Mouse (Mus musculus) forebrain, embryonic 10.5 days (tissue): ENCODE measurements around the gene Gnpat. TPM values are rescaled to one million over a fixed set of nuclear protein-coding genes. Genes with fewer than 3 reads are reported as not detected.

Source experiments
- DNase-seq: peaks from one replicate; pipeline ENCODE4 v3.0.0-alpha.2; 2017; ENCODE audit warnings: low spot score; ENCODE audit errors: extremely low spot score
- H3K27ac ChIP-seq: fragments of 300-500 bp; sonication (generic); 2 replicates; pipeline ENCODE4 v1.5.1; 2016; ENCODE audit warnings: mild to moderate bottlenecking
- H3K27me3 ChIP-seq: fragments of 300-500 bp; sonication (generic); 2 replicates; pipeline ENCODE4 v1.6.1; 2016; ENCODE audit warnings: mild to moderate bottlenecking; ENCODE audit not compliant: poor library complexity, severe bottlenecking
- H3K36me3 ChIP-seq: fragments of 300-500 bp; sonication (generic); replicated peaks from 2 replicates; pipeline ENCODE4 v1.6.1; 2016; ENCODE audit warnings: mild to moderate bottlenecking, moderate library complexity
- H3K4me1 ChIP-seq: fragments of 300-500 bp; sonication (generic); 2 replicates; pipeline ENCODE4 v1.6.1; 2016
- H3K4me3 ChIP-seq: fragments of 300-500 bp; sonication (generic); 2 replicates; pipeline ENCODE4 v1.5.1; 2016; ENCODE audit warnings: mild to moderate bottlenecking, moderate library complexity
- H3K9me3 ChIP-seq: fragments of 300-500 bp; sonication (generic); 2 replicates; pipeline ENCODE4 v1.6.1; 2016; ENCODE audit warnings: mild to moderate bottlenecking, moderate library complexity
- WGBS: fragments of 180-500 bp; shearing (Covaris S2); methylation state at CpG from one replicate; pipeline ENCODE4 v1.1.7; 2016; 5-methylcytosine and 5-hydroxymethylcytosine counted together
- polyA plus RNA-seq: library from polyadenylated mRNA; unstranded; fragments of >200 nt; fragmentation: Nextera tagmentation; extraction: Ambion mirVana; gene quantifications from 2 replicates; pipeline ENCODE4 v1.2.1, GENCODE M21; 2016

The Gnpat gene
- polyA plus RNA-seq, 1 experiment from 2014 or later: 156 TPM

DNA sequence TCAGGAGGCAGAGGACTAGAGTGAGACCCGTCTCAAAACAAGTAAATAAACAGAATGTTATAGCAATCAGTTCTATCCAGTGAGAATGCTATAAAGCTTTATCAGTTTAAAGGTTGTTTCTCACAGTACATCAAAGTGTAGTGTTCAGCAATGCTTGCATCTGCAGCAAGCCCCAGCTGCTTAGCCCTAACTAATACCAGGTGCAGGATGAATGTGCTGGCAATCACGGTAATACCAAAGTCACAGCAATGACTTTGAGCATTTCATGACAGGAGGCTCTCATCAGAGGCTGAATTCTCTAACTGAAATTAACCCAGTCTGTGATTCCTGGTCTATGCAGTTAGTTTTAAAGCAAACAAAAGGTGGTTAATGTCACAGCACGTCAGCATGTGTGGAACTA is 29.8 kb downstream of the Gnpat start:
- Histone ChIP-seq H3K9me3 (peaks cover 11% of the 10 kb centered on the region; the same call in 1 of the 2 replicates), H3K27ac (no peak overlapping the region)
- 73% methylated on average over 3 of the region's 3 CpGs for WGBS

DNA sequence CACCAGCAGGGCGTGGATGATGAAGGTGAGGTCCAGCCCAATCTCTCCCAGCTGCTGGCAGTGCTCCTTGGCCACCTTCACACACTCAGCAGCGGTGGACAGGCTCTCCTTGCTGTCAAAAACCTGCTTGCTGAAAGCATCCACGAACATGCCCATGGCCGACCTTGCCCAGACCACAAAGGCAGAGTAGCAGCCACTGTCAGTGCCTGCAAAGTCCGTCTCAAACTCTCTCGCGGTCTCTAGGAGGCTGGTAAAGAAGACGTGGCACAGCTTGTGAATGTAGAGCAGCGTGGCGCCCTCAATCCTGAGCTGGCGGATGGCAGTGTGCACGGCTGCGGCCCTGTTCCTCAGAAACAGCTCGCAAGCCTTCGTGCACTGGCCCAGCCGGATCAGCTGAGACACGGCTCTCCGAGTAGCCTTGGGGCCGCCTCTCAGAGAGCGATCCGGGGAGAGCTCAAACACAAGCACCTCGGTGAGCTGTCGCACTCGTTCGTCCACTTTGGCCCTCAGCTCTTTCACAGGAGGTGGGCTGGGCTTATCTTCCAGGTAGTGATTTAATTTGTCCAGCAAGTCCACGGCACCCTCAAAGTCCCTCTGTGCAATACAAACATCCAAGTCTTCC is 33.3 kb downstream of the Gnpat start:
- 89% methylated on average over 26 of the region's 26 CpGs for WGBS
- Histone ChIP-seq H3K36me3 (peaks cover 70% of the 10 kb centered on the region), H3K4me3 (peak overlapping the region; percentile 98), H3K27me3 (no peaks in the 10 kb centered on the region), H3K9me3 (no peaks in the 10 kb centered on the region), H3K4me1 (peaks cover 31% of the 10 kb centered on the region), H3K27ac (peak overlapping the region; percentile 84; the same call in 1 of the 2 replicates)
- no peak for DNase-seq

More for the DNA sequence above, 29.8 kb downstream of the Gnpat start:
- no peak overlapping the region for H3K4me3 ChIP-seq
- DNase-seq: no peak
- peaks cover 86% of the 10 kb centered on the region for H3K36me3 ChIP-seq
- H3K4me1 ChIP-seq: peaks cover 19% of the 10 kb centered on the region
- no peaks in the 10 kb centered on the region for H3K27me3 ChIP-seq

GRCm38 (mm10) chr8:124896632-124897385 is 34.0 kb downstream of the Gnpat start:
- H3K27me3 ChIP-seq: no peaks in the 10 kb centered on the region
- 2% methylated on average over 60 of the region's 60 CpGs for WGBS
- no peaks in the 10 kb centered on the region for H3K9me3 ChIP-seq
- peaks cover 68% of the 10 kb centered on the region for H3K36me3 ChIP-seq
- DNase-seq: peak; percentile 65
- H3K27ac ChIP-seq: peak overlapping the region; percentile 84
- peak overlapping the region; percentile 98 for H3K4me3 ChIP-seq
- H3K4me1 ChIP-seq: peaks cover 31% of the 10 kb centered on the region

GRCm38 (mm10) chr8:124897386-124898250 is 34.8 kb downstream of the Gnpat start, which contains the start of the genes Exoc8 and Sprtn:
Gene Exoc8 (minus strand): TSS chr8:124897705.
Gene Sprtn (plus strand): TSS chr8:124897886.
- DNase-seq: peak; percentile 96
- peaks cover 31% of the 10 kb centered on the region for H3K4me1 ChIP-seq
- peaks cover 68% of the 10 kb centered on the region for H3K36me3 ChIP-seq
- no peaks in the 10 kb centered on the region for H3K9me3 ChIP-seq
- H3K27me3 ChIP-seq: no peaks in the 10 kb centered on the region
- H3K27ac ChIP-seq: peak within 1 kb of the TSS; percentile 84
- peak within 1 kb of the TSS; percentile 98 for H3K4me3 ChIP-seq
- WGBS: under 1% methylated on average over 114 of the region's 114 CpGs

- Histone ChIP-seq H3K4me1 (peaks cover 31% of the 10 kb centered on the region), H3K27me3 (no peaks in the 10 kb centered on the region), H3K4me3 (peak overlapping the region; percentile 98), H3K27ac (peak overlapping the region; percentile 84), H3K36me3 (peaks cover 68% of the 10 kb centered on the region), H3K9me3 (no peaks in the 10 kb centered on the region)
- 9% methylated on average over 31 of the region's 31 CpGs for WGBS
- DNase-seq: no peak
Observed at GRCm38 (mm10) chr8:124898251-124898905, 35.5 kb downstream of the Gnpat start.

GRCm38 (mm10) chr8:124903198-124903597 is 40.4 kb downstream of the Gnpat start:
- no peak for DNase-seq
- Histone ChIP-seq H3K4me1 (peaks cover 9% of the 10 kb centered on the region), H3K9me3 (no peaks in the 10 kb centered on the region), H3K27me3 (no peaks in the 10 kb centered on the region), H3K27ac (no peak overlapping the region), H3K36me3 (peaks cover 87% of the 10 kb centered on the region), H3K4me3 (no peak overlapping the region)
- WGBS: 95% methylated on average over 15 of the region's 15 CpGs

DNA sequence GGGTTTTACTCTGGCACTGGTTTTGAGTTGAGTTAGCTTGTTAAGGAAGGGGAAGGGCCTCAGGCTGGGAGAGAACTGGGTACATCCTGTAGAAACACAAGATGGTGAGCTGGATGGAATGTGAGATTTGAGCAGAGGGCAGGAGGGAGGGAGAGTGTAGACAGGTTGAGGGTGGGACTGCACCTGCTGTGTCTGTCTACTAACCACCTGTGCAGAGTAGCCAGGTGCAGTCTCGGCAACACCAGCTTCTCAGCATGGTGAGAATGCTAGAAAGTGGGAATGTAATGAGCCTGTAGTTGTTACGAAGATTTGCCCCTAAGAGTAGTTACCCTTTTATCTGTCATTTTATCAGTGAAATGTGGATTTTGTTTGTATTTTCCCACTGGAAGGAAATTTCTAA is 42.6 kb downstream of the Gnpat start:
- Histone ChIP-seq H3K9me3 (no peaks in the 10 kb centered on the region), H3K27me3 (no peaks in the 10 kb centered on the region), H3K27ac (no peak overlapping the region), H3K4me3 (no peak overlapping the region), H3K4me1 (no peaks in the 10 kb centered on the region), H3K36me3 (peaks cover 96% of the 10 kb centered on the region)
- 81% methylated on average over 2 of the region's 2 CpGs for WGBS
- DNase-seq: no peak

- Histone ChIP-seq H3K27ac (no peak overlapping the region), H3K9me3 (no peaks in the 10 kb centered on the region), H3K4me3 (no peak overlapping the region), H3K4me1 (peaks cover 6% of the 10 kb centered on the region; the same call in 1 of the 2 replicates), H3K27me3 (no peaks in the 10 kb centered on the region), H3K36me3 (peaks cover 99% of the 10 kb centered on the region)
- DNase-seq: no peak
- 98% methylated on average over 16 of the region's 16 CpGs for WGBS
Observed at GRCm38 (mm10) chr8:124909936-124910335, 47.1 kb downstream of the Gnpat start.

DNA sequence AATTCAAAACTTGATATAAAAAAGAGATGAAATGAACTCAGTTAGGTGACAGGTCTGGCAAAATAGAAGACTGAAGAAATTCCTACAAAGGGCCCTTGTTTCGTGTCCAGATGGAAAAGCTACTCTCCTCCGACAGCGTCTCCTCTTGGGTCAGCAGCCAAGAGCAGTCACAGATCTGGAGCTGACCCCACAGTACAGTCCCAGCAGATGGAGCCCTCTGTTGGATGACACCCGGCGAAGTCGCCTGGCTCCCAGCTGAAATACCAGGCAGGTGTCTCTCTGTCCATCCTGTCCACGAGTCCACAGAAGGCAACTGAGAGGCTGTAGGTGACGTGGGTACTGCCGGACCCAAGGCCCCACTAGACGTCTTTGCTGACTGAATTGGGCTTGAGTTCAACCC is 47.5 kb downstream of the Gnpat start:
- DNase-seq: no peak
- peaks cover 100% of the 10 kb centered on the region for H3K36me3 ChIP-seq
- 84% methylated on average over 10 of the region's 10 CpGs for WGBS
- no peaks in the 10 kb centered on the region for H3K9me3 ChIP-seq
- no peak overlapping the region for H3K27ac ChIP-seq
- H3K4me1 ChIP-seq: peaks cover 6% of the 10 kb centered on the region; the same call in 1 of the 2 replicates
- no peak overlapping the region for H3K4me3 ChIP-seq
- no peaks in the 10 kb centered on the region for H3K27me3 ChIP-seq

GRCm38 (mm10) chr8:124911938-124912872 is 49.4 kb downstream of the Gnpat start:
- no peaks in the 10 kb centered on the region for H3K27me3 ChIP-seq
- H3K36me3 ChIP-seq: peaks cover 93% of the 10 kb centered on the region
- peaks cover 6% of the 10 kb centered on the region; the same call in 1 of the 2 replicates for H3K4me1 ChIP-seq
- DNase-seq: no peak
- H3K9me3 ChIP-seq: no peaks in the 10 kb centered on the region
- H3K27ac ChIP-seq: no peak overlapping the region
- H3K4me3 ChIP-seq: no peak overlapping the region
- 83% methylated on average over 17 of the region's 17 CpGs for WGBS

DNA sequence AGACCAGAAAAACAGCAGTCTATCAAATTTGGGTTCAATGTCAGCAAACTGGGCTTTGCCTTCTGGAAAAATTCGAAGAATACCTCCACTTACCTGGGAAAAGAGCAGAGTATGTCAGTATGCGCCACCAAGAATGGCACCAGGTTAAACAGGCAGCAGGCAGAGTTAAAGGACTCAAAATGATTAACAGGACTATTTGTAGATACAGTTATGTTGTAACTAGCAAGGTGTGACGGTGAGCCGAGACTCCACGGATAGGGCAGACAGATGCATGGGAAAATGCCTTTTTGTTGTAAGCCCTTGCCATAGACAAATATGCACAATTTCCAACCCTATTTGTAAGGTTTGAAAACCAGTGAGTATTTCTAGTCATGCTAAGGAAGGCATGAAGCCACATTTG is 51.2 kb downstream of the Gnpat start:
- 97% methylated on average over 5 of the region's 5 CpGs for WGBS
- Histone ChIP-seq H3K36me3 (peaks cover 74% of the 10 kb centered on the region), H3K9me3 (no peaks in the 10 kb centered on the region)

More for the DNA sequence above, 51.2 kb downstream of the Gnpat start:
- Histone ChIP-seq H3K27ac (no peak overlapping the region), H3K4me3 (no peak overlapping the region), H3K4me1 (peaks cover 13% of the 10 kb centered on the region; the same call in 1 of the 2 replicates), H3K27me3 (no peaks in the 10 kb centered on the region)
- no peak for DNase-seq
